Mouse (Mus musculus): ENCODE measurements around the gene Vmn1r198. TPM values are rescaled to one million over a fixed set of nuclear protein-coding genes. Genes with fewer than 3 reads are reported as not detected.

Gene Vmn1r198
- polyA plus RNA-seq, 1 experiment from 2014 or later: not detected

GRCm38 (mm10) chr13:22387050-22387449 lies 36.9 kb downstream of the Vmn1r198 start:
- TF ChIP-seq EP300 (optimal IDR thresholded peaks at IDR 0.05): no peak
- TF ChIP-seq CTCF (IDR thresholded peaks at IDR 0.05; ENCODE audit: low read depth): no peak
- ATAC-seq (ENCODE audit: low FRiP score, low TSS enrichment) (peak; percentile 77; the same call in 1 of the 2 replicates), DNase-seq (ENCODE audit: low spot score) (no peak)
- WGBS: 66% methylated on average over 1 of the region's 1 CpGs
- Histone ChIP-seq H3K27me3 (ENCODE audit: control insufficient read depth, insufficient read depth, low read length) (no peaks in the 10 kb centered on the region), H3K9me3 (ENCODE audit: control insufficient read depth, low read length) (no peaks in the 10 kb centered on the region), H3K36me3 (ENCODE audit: control insufficient read depth, insufficient read depth, low read length) (no peaks in the 10 kb centered on the region), H3K27ac (replicated peaks) (no peak overlapping the region), H3K4me1 (replicated peaks; ENCODE audit: control insufficient read depth, insufficient read depth) (no peaks in the 10 kb centered on the region), H3K4me3 (ENCODE audit: low read depth, low read length) (no peak overlapping the region), H3K9ac (ENCODE audit: low read length) (no peak overlapping the region), H3K4me2 (replicated peaks; ENCODE audit: low read depth) (no peak overlapping the region)

GRCm38 (mm10) chr13:22390073-22390472 lies 39.9 kb downstream of the Vmn1r198 start, which contains the start of gene Vmn1r200:
Vmn1r200 (plus strand) TSS chr13:22390373.
- Histone ChIP-seq H3K4me2 (replicated peaks; ENCODE audit: low read depth) (no peak within 1 kb of the TSS), H3K27ac (replicated peaks) (no peak within 1 kb of the TSS), H3K27me3 (ENCODE audit: control insufficient read depth, insufficient read depth, low read length) (no peaks in the 10 kb centered on the region), H3K4me3 (ENCODE audit: low read depth, low read length) (no peak within 1 kb of the TSS), H3K9ac (ENCODE audit: low read length) (no peak within 1 kb of the TSS), H3K4me1 (replicated peaks; ENCODE audit: control insufficient read depth, insufficient read depth) (no peaks in the 10 kb centered on the region), H3K9me3 (ENCODE audit: control insufficient read depth, low read length) (no peaks in the 10 kb centered on the region), H3K36me3 (ENCODE audit: control insufficient read depth, insufficient read depth, low read length) (no peaks in the 10 kb centered on the region)
- DNase-seq (ENCODE audit: low spot score) (no peak), ATAC-seq (ENCODE audit: low FRiP score, low TSS enrichment) (no peak)
- WGBS: 64% methylated on average over 3 of the region's 3 CpGs
- no peak for TF ChIP-seq EP300 (optimal IDR thresholded peaks at IDR 0.05)
- no peak for TF ChIP-seq CTCF (IDR thresholded peaks at IDR 0.05; ENCODE audit: low read depth)

GRCm38 (mm10) chr13:22402978-22403377 lies 52.8 kb downstream of the Vmn1r198 start:
- WGBS: 76% methylated on average over 1 of the region's 1 CpGs
- DNase-seq (ENCODE audit: low spot score): no peak
- TF ChIP-seq CTCF (IDR thresholded peaks at IDR 0.05; ENCODE audit: low read depth): no peak
- no peak for TF ChIP-seq EP300 (optimal IDR thresholded peaks at IDR 0.05)
- no peak overlapping the region for H3K9ac ChIP-seq (ENCODE audit: low read length)
- no peak overlapping the region for H3K27ac ChIP-seq (replicated peaks)
- no peak overlapping the region for H3K4me3 ChIP-seq (ENCODE audit: low read depth, low read length)
- ATAC-seq (ENCODE audit: low FRiP score, low TSS enrichment): no peak
- no peak overlapping the region for H3K4me2 ChIP-seq (replicated peaks; ENCODE audit: low read depth)
- no peaks in the 10 kb centered on the region for H3K27me3 ChIP-seq (ENCODE audit: control insufficient read depth, insufficient read depth, low read length)
- no peaks in the 10 kb centered on the region for H3K4me1 ChIP-seq (replicated peaks; ENCODE audit: control insufficient read depth, insufficient read depth)
- no peaks in the 10 kb centered on the region for H3K36me3 ChIP-seq (ENCODE audit: control insufficient read depth, insufficient read depth, low read length)
- H3K9me3 ChIP-seq (ENCODE audit: control insufficient read depth, low read length): no peaks in the 10 kb centered on the region

Other genes starting within 250 kb of the Vmn1r198 start
- gene Vmn1r189, start 244.5 kb upstream of the Vmn1r198 start, polyA plus RNA-seq (2015; fragmentation: Nextera tagmentation; extraction: Ambion mirVana): not detected in 2 replicates
- gene Vmn1r191, start 166.4 kb upstream of the Vmn1r198 start, polyA plus RNA-seq (2015; fragmentation: Nextera tagmentation; extraction: Ambion mirVana): not detected in 2 replicates
- not detected in 2 replicates for gene Vmn1r192, start 159.2 kb upstream of the Vmn1r198 start, polyA plus RNA-seq (2015; fragmentation: Nextera tagmentation; extraction: Ambion mirVana)
- 0.01 TPM in 1 of 2 replicates, not detected in the other for gene Vmn1r193, start 127.2 kb upstream of the Vmn1r198 start, polyA plus RNA-seq (2015; fragmentation: Nextera tagmentation; extraction: Ambion mirVana)
- not detected in 2 replicates for gene Vmn1r194, start 106.1 kb upstream of the Vmn1r198 start, polyA plus RNA-seq (2015; fragmentation: Nextera tagmentation; extraction: Ambion mirVana)
- gene Vmn1r195, start 79.8 kb upstream of the Vmn1r198 start, polyA plus RNA-seq (2015; fragmentation: Nextera tagmentation; extraction: Ambion mirVana): not detected in 2 replicates
- gene Vmn1r196, start 60.4 kb upstream of the Vmn1r198 start, polyA plus RNA-seq (2015; fragmentation: Nextera tagmentation; extraction: Ambion mirVana): not detected in 2 replicates
- gene Vmn1r197, start 25.8 kb upstream of the Vmn1r198 start, polyA plus RNA-seq (2015; fragmentation: Nextera tagmentation; extraction: Ambion mirVana): not detected in 2 replicates
- gene Vmn1r199, start 29.5 kb downstream of the Vmn1r198 start, polyA plus RNA-seq (2015; fragmentation: Nextera tagmentation; extraction: Ambion mirVana): not detected in 2 replicates
- gene Vmn1r200, start 40.0 kb downstream of the Vmn1r198 start, polyA plus RNA-seq (2015; fragmentation: Nextera tagmentation; extraction: Ambion mirVana): 0.01 TPM in 1 of 2 replicates, not detected in the other
- gene Vmn1r201, start 121.6 kb downstream of the Vmn1r198 start, polyA plus RNA-seq (2015; fragmentation: Nextera tagmentation; extraction: Ambion mirVana): not detected in 2 replicates
- gene Vmn1r202, start 155.0 kb downstream of the Vmn1r198 start, polyA plus RNA-seq (2015; fragmentation: Nextera tagmentation; extraction: Ambion mirVana): not detected in 2 replicates
- gene Vmn1r203, start 167.8 kb downstream of the Vmn1r198 start, polyA plus RNA-seq (2015; fragmentation: Nextera tagmentation; extraction: Ambion mirVana): not detected in 2 replicates
- not detected in 2 replicates for gene Vmn1r204, start 202.8 kb downstream of the Vmn1r198 start, polyA plus RNA-seq (2015; fragmentation: Nextera tagmentation; extraction: Ambion mirVana)
- gene Vmn1r205, start 242.6 kb downstream of the Vmn1r198 start, polyA plus RNA-seq (2015; fragmentation: Nextera tagmentation; extraction: Ambion mirVana): not detected in 2 replicates

Measured in stomach, postnatal 0 days (tissue).